Mouse (Mus musculus): ENCODE measurements around the gene Aff2. TPM values are rescaled to one million over a fixed set of nuclear protein-coding genes. Genes with fewer than 3 reads are reported as not detected.

Aff2 gene
- total RNA-seq (2021), result 1 to 10 TPM; 2.0 to 3.3 TPM
- 0.94 and 1.1 TPM in 2 replicates for polyA plus RNA-seq (2012; rRNA removed)
- long read RNA-seq, partial matches to known transcripts, result 0 of 1 reads
- long read RNA-seq, other reads (novel, unspliced or antisense), result 1 of 1 reads

DNA sequence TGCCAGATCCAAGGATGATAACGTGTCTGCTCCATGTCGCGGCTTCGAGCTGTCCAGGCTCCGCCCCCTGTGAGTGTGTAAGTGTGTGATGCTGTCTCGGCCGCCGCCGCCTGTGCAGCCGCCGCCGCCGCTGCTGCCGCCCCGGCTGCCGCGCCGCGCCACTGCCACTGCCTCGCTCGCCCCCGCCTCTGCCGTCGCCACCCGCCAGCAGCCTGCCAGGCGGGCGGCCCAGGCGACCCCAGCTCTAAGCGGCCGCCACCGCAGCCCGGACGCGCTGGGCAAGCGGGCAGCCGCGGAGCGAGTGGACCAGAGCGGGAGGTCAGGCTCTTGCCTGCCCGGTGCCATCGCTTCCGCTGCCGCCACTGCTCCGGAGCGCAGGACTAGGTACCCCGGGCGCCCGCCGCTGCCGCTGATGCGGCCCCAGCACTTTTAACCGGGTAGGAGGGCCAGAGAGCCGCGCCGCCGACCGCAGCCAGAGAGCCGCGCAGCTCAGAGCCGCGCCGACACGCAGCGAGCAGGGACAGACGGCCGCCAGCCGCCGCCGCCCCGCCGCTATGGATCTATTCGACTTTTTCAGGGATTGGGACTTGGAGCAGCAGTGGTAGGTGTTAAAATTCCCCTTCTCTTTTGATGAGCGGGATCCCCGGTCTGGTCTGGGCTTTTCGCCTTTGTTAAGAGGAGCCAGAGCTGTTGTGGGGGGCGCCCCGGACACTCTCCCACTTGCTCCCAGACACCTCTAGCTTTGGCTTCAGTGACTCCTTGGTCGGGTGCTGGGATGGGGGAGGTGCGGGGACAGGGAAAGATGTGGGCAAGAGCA is at the start of gene Aff2:
Gene Aff2 (plus strand): TSS at position 57 of the 817 bp plus-strand sequence.
- 6% methylated on average over 44 of the region's 79 CpGs for WGBS
- no peak within 1 kb of the TSS for H3K27ac ChIP-seq
- H3K36me3 ChIP-seq (ENCODE audit: control insufficient read depth, insufficient read depth, low read length), result no peaks in the 10 kb centered on the region
- no peaks in the 10 kb centered on the region for H3K79me2 ChIP-seq (replicated peaks; ENCODE audit: control insufficient read depth, insufficient read depth, low read length)
- peak within 1 kb of the TSS; percentile 43 for H3K4me3 ChIP-seq
- DNase-seq, result peak; percentile 12 to 28
- H3K4me1 ChIP-seq (ENCODE audit: control insufficient read depth, insufficient read depth, low read length), result no peaks in the 10 kb centered on the region
- H3K27me3 ChIP-seq (ENCODE audit: control insufficient read depth, insufficient read depth, low read length), result no peaks in the 10 kb centered on the region
- peak within 1 kb of the TSS; percentile 61 for H3K9ac ChIP-seq (ENCODE audit: low read depth, low read length)
- intact Hi-C loops (cut with DNase I), result no loop called here
- no peak for TF ChIP-seq EP300 (IDR thresholded peaks at IDR 0.05; ENCODE audit: insufficient read depth, low read depth, low read length)
- TF ChIP-seq POLR2A (IDR thresholded peaks at IDR 0.05; ENCODE audit: insufficient read depth, low read depth, low read length), result no peak
- TF ChIP-seq CTCF (IDR thresholded peaks at IDR 0.05), result no peak

DNA sequence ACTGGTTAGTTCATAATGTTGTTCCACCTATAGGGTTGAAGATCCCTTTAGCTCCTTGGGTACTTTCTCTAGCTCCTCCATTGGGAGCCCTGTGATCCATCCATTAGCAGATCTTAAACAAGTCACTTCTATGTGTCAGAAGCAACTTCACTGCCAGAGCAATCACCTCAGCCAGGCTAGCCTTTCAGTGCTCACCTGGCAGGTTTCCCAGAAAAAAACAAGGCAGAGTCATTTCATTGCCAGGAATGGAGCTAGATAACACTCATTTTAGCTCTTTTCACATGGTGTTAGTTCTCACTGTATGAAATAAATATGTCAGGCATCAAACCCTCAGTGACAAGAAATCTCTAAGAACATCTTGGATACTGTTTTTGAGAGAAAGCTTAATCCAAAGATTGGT is 22.8 kb upstream of the Aff2 start:
- no peak overlapping the region for H3K4me3 ChIP-seq
- intact Hi-C loops (cut with DNase I), result no loop called here
- H3K4me1 ChIP-seq (ENCODE audit: control insufficient read depth, insufficient read depth, low read length), result no peaks in the 10 kb centered on the region
- H3K9ac ChIP-seq (ENCODE audit: low read depth, low read length), result no peak overlapping the region
- H3K27me3 ChIP-seq (ENCODE audit: control insufficient read depth, insufficient read depth, low read length), result no peaks in the 10 kb centered on the region
- peak in 1 of 2 experiments; percentile 2 for DNase-seq
- no peaks in the 10 kb centered on the region for H3K79me2 ChIP-seq (replicated peaks; ENCODE audit: control insufficient read depth, insufficient read depth, low read length)
- TF ChIP-seq POLR2A (IDR thresholded peaks at IDR 0.05; ENCODE audit: insufficient read depth, low read depth, low read length) (no peak), CTCF (IDR thresholded peaks at IDR 0.05) (no peak), EP300 (IDR thresholded peaks at IDR 0.05; ENCODE audit: insufficient read depth, low read depth, low read length) (no peak)
- H3K36me3 ChIP-seq (ENCODE audit: control insufficient read depth, insufficient read depth, low read length), result no peaks in the 10 kb centered on the region
- H3K27ac ChIP-seq, result no peak overlapping the region

GRCm38 (mm10) chrX:69355621-69356020 is 4.5 kb upstream of the Aff2 start:
- Histone ChIP-seq H3K9ac (ENCODE audit: low read depth, low read length) (no peak overlapping the region), H3K4me3 (no peak overlapping the region), H3K27ac (no peak overlapping the region), H3K79me2 (replicated peaks; ENCODE audit: control insufficient read depth, insufficient read depth, low read length) (no peaks in the 10 kb centered on the region), H3K4me1 (ENCODE audit: control insufficient read depth, insufficient read depth, low read length) (no peaks in the 10 kb centered on the region), H3K36me3 (ENCODE audit: control insufficient read depth, insufficient read depth, low read length) (no peaks in the 10 kb centered on the region), H3K27me3 (ENCODE audit: control insufficient read depth, insufficient read depth, low read length) (no peaks in the 10 kb centered on the region)
- WGBS, result 54% methylated on average over 2 of the region's 2 CpGs
- TF ChIP-seq POLR2A (IDR thresholded peaks at IDR 0.05; ENCODE audit: insufficient read depth, low read depth, low read length) (no peak), CTCF (IDR thresholded peaks at IDR 0.05) (no peak), EP300 (IDR thresholded peaks at IDR 0.05; ENCODE audit: insufficient read depth, low read depth, low read length) (no peak)
- intact Hi-C loops (cut with DNase I), result no loop called here
- DNase-seq, result no peak

DNA sequence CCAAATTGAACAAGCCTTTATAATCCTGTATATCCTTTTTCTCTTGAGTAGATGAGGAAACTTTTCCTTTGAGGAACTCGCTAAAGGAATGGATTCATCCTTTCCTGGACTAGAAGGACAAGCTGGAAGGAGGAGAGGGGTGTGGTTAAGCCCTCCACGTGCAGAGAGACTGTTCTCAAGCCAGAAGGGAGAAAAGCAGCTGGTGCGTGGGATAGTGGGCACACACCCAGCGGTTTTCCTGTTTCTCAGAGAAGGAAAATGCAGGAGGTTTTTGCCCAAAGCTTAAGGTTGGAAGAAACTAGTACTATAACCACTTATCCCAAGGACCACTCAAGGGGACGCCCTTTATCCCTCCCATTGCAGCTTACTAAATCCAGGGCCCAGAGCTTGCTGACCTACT is 734 bp upstream of the Aff2 start:
- peak; percentile 2 to 18 for DNase-seq
- no peaks in the 10 kb centered on the region for H3K36me3 ChIP-seq (ENCODE audit: control insufficient read depth, insufficient read depth, low read length)
- no peaks in the 10 kb centered on the region for H3K27me3 ChIP-seq (ENCODE audit: control insufficient read depth, insufficient read depth, low read length)
- H3K4me3 ChIP-seq, result no peak overlapping the region
- no peak overlapping the region for H3K9ac ChIP-seq (ENCODE audit: low read depth, low read length)
- no peak overlapping the region for H3K27ac ChIP-seq
- 37% methylated on average over 5 of the region's 5 CpGs for WGBS
- H3K79me2 ChIP-seq (replicated peaks; ENCODE audit: control insufficient read depth, insufficient read depth, low read length), result no peaks in the 10 kb centered on the region
- no peak for TF ChIP-seq EP300 (IDR thresholded peaks at IDR 0.05; ENCODE audit: insufficient read depth, low read depth, low read length)
- no peak for TF ChIP-seq POLR2A (IDR thresholded peaks at IDR 0.05; ENCODE audit: insufficient read depth, low read depth, low read length)
- TF ChIP-seq CTCF (IDR thresholded peaks at IDR 0.05), result no peak
- no peaks in the 10 kb centered on the region for H3K4me1 ChIP-seq (ENCODE audit: control insufficient read depth, insufficient read depth, low read length)
- intact Hi-C loops (cut with DNase I), result no loop called here

GRCm38 (mm10) chrX:69359885-69360237 is 233 bp upstream of the Aff2 start:
- Histone ChIP-seq H3K27ac (no peak overlapping the region), H3K4me3 (no peak overlapping the region; the same call in 1 of the 2 replicates), H3K9ac (ENCODE audit: low read depth, low read length) (no peak overlapping the region), H3K4me1 (ENCODE audit: control insufficient read depth, insufficient read depth, low read length) (no peaks in the 10 kb centered on the region), H3K27me3 (ENCODE audit: control insufficient read depth, insufficient read depth, low read length) (no peaks in the 10 kb centered on the region), H3K36me3 (ENCODE audit: control insufficient read depth, insufficient read depth, low read length) (no peaks in the 10 kb centered on the region), H3K79me2 (replicated peaks; ENCODE audit: control insufficient read depth, insufficient read depth, low read length) (no peaks in the 10 kb centered on the region)
- WGBS, result 22% methylated on average over 4 of the region's 4 CpGs
- intact Hi-C loops (cut with DNase I), result no loop called here
- DNase-seq, result no peak
- TF ChIP-seq POLR2A (IDR thresholded peaks at IDR 0.05; ENCODE audit: insufficient read depth, low read depth, low read length) (no peak), EP300 (IDR thresholded peaks at IDR 0.05; ENCODE audit: insufficient read depth, low read depth, low read length) (no peak), CTCF (IDR thresholded peaks at IDR 0.05) (no peak)

GRCm38 (mm10) chrX:69361055-69361558 is 1.0 kb downstream of the Aff2 start:
- intact Hi-C loops (cut with DNase I), result no loop called here
- peak overlapping the region; percentile 43; the same call in 1 of the 2 replicates for H3K4me3 ChIP-seq
- WGBS, result 14% methylated on average over 10 of the region's 10 CpGs
- TF ChIP-seq POLR2A (IDR thresholded peaks at IDR 0.05; ENCODE audit: insufficient read depth, low read depth, low read length) (no peak), EP300 (IDR thresholded peaks at IDR 0.05; ENCODE audit: insufficient read depth, low read depth, low read length) (no peak), CTCF (IDR thresholded peaks at IDR 0.05) (no peak)
- H3K36me3 ChIP-seq (ENCODE audit: control insufficient read depth, insufficient read depth, low read length), result no peaks in the 10 kb centered on the region
- DNase-seq, result peak in 1 of 2 experiments; percentile 1
- H3K9ac ChIP-seq (ENCODE audit: low read depth, low read length), result no peak overlapping the region
- H3K27ac ChIP-seq, result no peak overlapping the region
- H3K79me2 ChIP-seq (replicated peaks; ENCODE audit: control insufficient read depth, insufficient read depth, low read length), result no peaks in the 10 kb centered on the region
- H3K4me1 ChIP-seq (ENCODE audit: control insufficient read depth, insufficient read depth, low read length), result no peaks in the 10 kb centered on the region
- no peaks in the 10 kb centered on the region for H3K27me3 ChIP-seq (ENCODE audit: control insufficient read depth, insufficient read depth, low read length)

All from heart, adult 2 months (tissue).